In the genomic region with DNA sequence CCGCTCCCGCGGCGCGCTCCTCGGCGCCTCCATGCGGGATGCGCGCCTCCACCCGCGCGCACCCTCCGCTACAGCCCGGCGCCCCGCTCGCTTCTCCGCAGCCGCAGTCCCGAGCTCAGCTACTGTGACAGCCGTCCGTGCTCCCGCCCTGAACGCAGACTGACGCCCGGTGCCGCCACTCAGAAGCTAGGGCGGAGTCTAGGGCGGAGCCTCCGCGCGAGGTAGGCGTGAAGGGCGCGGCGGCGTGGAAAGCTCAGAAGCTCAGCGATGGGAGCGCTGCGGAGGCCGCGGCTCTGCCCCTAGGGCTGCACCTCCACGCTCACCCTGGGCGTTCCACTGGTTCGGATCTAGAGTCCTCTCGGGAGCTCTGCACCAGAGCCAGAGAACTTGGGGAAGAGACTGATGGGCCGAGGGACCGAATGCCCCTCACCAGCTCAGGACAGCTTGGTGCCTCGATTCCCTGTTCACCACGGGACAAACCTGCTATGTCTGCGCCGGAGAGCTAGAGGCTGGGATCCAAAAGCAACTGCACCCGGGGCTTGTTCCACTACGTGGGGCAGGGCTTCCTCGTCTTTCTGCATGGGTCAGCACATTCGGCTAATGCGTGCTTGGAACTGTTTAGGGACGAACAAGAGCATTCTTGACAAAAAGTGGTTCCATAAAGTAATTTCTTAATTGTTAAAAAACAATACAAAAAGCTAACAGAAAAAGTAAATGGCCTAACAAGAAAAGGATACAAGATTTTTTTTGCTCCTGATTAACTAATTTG, we compare ENCODE assay signal across 8 mouse cellular contexts. TPM values are rescaled to one million over a fixed set of nuclear protein-coding genes. Genes with fewer than 3 reads are reported as not detected.
DNase-seq lines count a peak whose midpoint lies in the region; ATAC-seq and TF ChIP-seq lines count a peak whose summit lies in the region.

A gene (minus strand): TSS at position 161 of the 769 bp plus-strand sequence.

- TF ChIP-seq CTCF in heart, postnatal 0 days (IDR thresholded peaks at IDR 0.05; ENCODE audit: low read depth): no peak
- no peak; the same call in 1 of the 2 replicates for TF ChIP-seq CTCF in liver, embryonic 14.5 days (IDR thresholded peaks at IDR 0.05; ENCODE audit: low read depth)

- peak within 1 kb of the TSS; percentile 71 for H3K9ac ChIP-seq in forebrain, embryonic 12.5 days
- peak within 1 kb of the TSS; percentile 55 for H3K9ac ChIP-seq in heart, postnatal 0 days (replicated peaks; ENCODE audit: low read depth, low read length)
- H3K9ac ChIP-seq in liver, embryonic 14.5 days (replicated peaks): peak within 1 kb of the TSS; percentile 9; the same call in 1 of the 2 replicates
- H3K9ac ChIP-seq in stomach, embryonic 15.5 days: peak within 1 kb of the TSS; percentile 44

- 0 out of 2 replicates have a peak within 1 kb of the TSS, but pooled peaks have one; percentile 25 for H3K27ac ChIP-seq in forebrain, embryonic 12.5 days
- H3K27ac ChIP-seq in heart, postnatal 0 days (ENCODE audit: low read depth): no peak within 1 kb of the TSS
- H3K27ac ChIP-seq in liver, embryonic 14.5 days: no peak within 1 kb of the TSS
- H3K27ac ChIP-seq in stomach, embryonic 15.5 days: peak within 1 kb of the TSS; percentile 69; the same call in 1 of the 2 replicates

- H3K27me3 ChIP-seq in forebrain, embryonic 12.5 days: peaks cover 17% of the 10 kb centered on the region
- 0 out of 2 replicates have a peak, but pooled peaks cover 4% of the 10 kb centered on the region for H3K27me3 ChIP-seq in heart, postnatal 0 days (ENCODE audit: control insufficient read depth, insufficient read depth, low read length)
- H3K27me3 ChIP-seq in liver, embryonic 14.5 days (ENCODE audit: control insufficient read depth, insufficient read depth, low read length): peaks cover 4% of the 10 kb centered on the region; the same call in 1 of the 2 replicates
- 0 out of 2 replicates have a peak, but pooled peaks cover 2% of the 10 kb centered on the region for H3K27me3 ChIP-seq in stomach, embryonic 15.5 days (replicated peaks)

- peaks cover 13% of the 10 kb centered on the region for H3K4me1 ChIP-seq in forebrain, embryonic 12.5 days
- peaks cover 4% of the 10 kb centered on the region for H3K4me1 ChIP-seq in heart, postnatal 0 days (ENCODE audit: control insufficient read depth, insufficient read depth)
- H3K4me1 ChIP-seq in liver, embryonic 14.5 days (replicated peaks; ENCODE audit: control insufficient read depth in 2 of 2, insufficient read depth in 2 of 2, low read length in 1 of 2): peaks cover 0 to 10% of the 10 kb centered on the region in 2 experiments; a peak in 2 of 4 replicates
- H3K4me1 ChIP-seq in stomach, embryonic 15.5 days: 0 out of 2 replicates have a peak, but pooled peaks cover 7% of the 10 kb centered on the region

- H3K4me2 ChIP-seq in forebrain, embryonic 12.5 days: peak within 1 kb of the TSS; percentile 85
- H3K4me2 ChIP-seq in heart, postnatal 0 days (ENCODE audit: low read depth, low read length): peak within 1 kb of the TSS; percentile 99
- peak within 1 kb of the TSS; percentile 71 for H3K4me2 ChIP-seq in liver, embryonic 14.5 days (ENCODE audit: low read depth)
- peak within 1 kb of the TSS; percentile 96 for H3K4me2 ChIP-seq in stomach, embryonic 15.5 days

- peak within 1 kb of the TSS; percentile 69 for H3K4me3 ChIP-seq in forebrain, embryonic 12.5 days (replicated peaks)
- H3K4me3 ChIP-seq in heart, postnatal 0 days (ENCODE audit: low read depth, low read length): peak within 1 kb of the TSS; percentile 73
- H3K4me3 ChIP-seq in liver, embryonic 14.5 days (ENCODE audit: insufficient read depth in 1 of 2, low read depth in 2 of 2, low read length in 2 of 2): peak within 1 kb of the TSS; percentile 52 to 60
- peak within 1 kb of the TSS; percentile 73 for H3K4me3 ChIP-seq in stomach, embryonic 15.5 days (replicated peaks)

- no peaks in the 10 kb centered on the region for H3K36me3 ChIP-seq in forebrain, embryonic 12.5 days (replicated peaks)
- H3K36me3 ChIP-seq in heart, postnatal 0 days (replicated peaks; ENCODE audit: control insufficient read depth, insufficient read depth, low read length): no peaks in the 10 kb centered on the region
- no peaks in the 10 kb centered on the region for H3K36me3 ChIP-seq in liver, embryonic 14.5 days (replicated peaks; ENCODE audit: control insufficient read depth, insufficient read depth, low read depth)
- H3K36me3 ChIP-seq in stomach, embryonic 15.5 days: no peaks in the 10 kb centered on the region

- DNase-seq in CD8-positive naive resting alpha-beta T cell, adult 2 months (ENCODE audit: low read depth in 2 of 2, low spot score in 2 of 2): peak; percentile 95 to 96
- peak; percentile 75 for DNase-seq in c-Kit-positive CD71-positive TER-119-positive erythroid progenitor cells, embryonic 14.5 days (ENCODE audit: low spot score)
- peak; percentile 88 for DNase-seq in heart, postnatal 0 days (ENCODE audit: low spot score)
- peak; percentile 92 to 95 for DNase-seq in kidney, postnatal 36 days
- DNase-seq in liver, embryonic 14.5 days (ENCODE audit: low read depth in 3 of 3, low spot score in 3 of 3): peak; percentile 62 to 74 (median 69)
- peak; percentile 90 for DNase-seq in neural tube, embryonic 10.5 days (ENCODE audit: extremely low spot score, low spot score)

- no peak for TF ChIP-seq EP300 in heart, postnatal 0 days (IDR thresholded peaks at IDR 0.05; ENCODE audit: low read depth)
- no peak for TF ChIP-seq EP300 in liver, embryonic 14.5 days (IDR thresholded peaks at IDR 0.05; ENCODE audit: low read depth)

- WGBS in forebrain, embryonic 12.5 days: 2% methylated on average over 59 of the region's 59 CpGs
- 2% methylated on average over 55 of the region's 59 CpGs for WGBS in heart, postnatal 0 days
- WGBS in liver, embryonic 14.5 days (ENCODE audit: insufficient replicate concordance): 2% methylated on average over 59 of the region's 59 CpGs
- WGBS in stomach, embryonic 15.5 days: 2% methylated on average over 59 of the region's 59 CpGs

- no peaks in the 10 kb centered on the region for H3K9me3 ChIP-seq in forebrain, embryonic 12.5 days
- H3K9me3 ChIP-seq in heart, postnatal 0 days (replicated peaks; ENCODE audit: control insufficient read depth, low read length): no peaks in the 10 kb centered on the region
- H3K9me3 ChIP-seq in liver, embryonic 14.5 days (ENCODE audit: control insufficient read depth, low read length): no peaks in the 10 kb centered on the region
- no peaks in the 10 kb centered on the region for H3K9me3 ChIP-seq in stomach, embryonic 15.5 days

- ATAC-seq in forebrain, embryonic 12.5 days (ENCODE audit: low FRiP score): peak; percentile 100
- ATAC-seq in heart, postnatal 0 days (ENCODE audit: insufficient read depth, low read depth): peak; percentile 99
- ATAC-seq in liver, embryonic 14.5 days (ENCODE audit: insufficient read depth): peak; percentile 93
- peak; percentile 99 for ATAC-seq in stomach, embryonic 15.5 days (ENCODE audit: insufficient read depth, low FRiP score, low read depth)

RNA-seq across cellular contexts. Expression of the gene that starts here (rescaled TPM):
- 5.8 and 6.5 TPM in 2 replicates for polyA plus RNA-seq in forebrain, embryonic 12.5 days (2016; fragmentation: Nextera tagmentation; extraction: Ambion mirVana)
- total RNA-seq in heart, postnatal 0 days (2014; rRNA removed; ENCODE audit: low replicate concordance): 0.39 and 15.3 TPM in 2 replicates
- polyA plus RNA-seq in heart, postnatal 0 days (2015; fragmentation: Nextera tagmentation; extraction: Ambion mirVana): 2.3 and 3.2 TPM in 2 replicates
- polyA plus RNA-seq in liver, embryonic 14.5 days (2012; rRNA removed): 2.4 and 3.3 TPM in 2 replicates
- polyA plus RNA-seq in liver, embryonic 14.5 days (2014; fragmentation: Nextera tagmentation; extraction: Ambion mirVana): 6.8 and 8.7 TPM in 2 replicates
- 17.1 and 18.1 TPM in 2 replicates for polyA plus RNA-seq in stomach, embryonic 15.5 days (2015; fragmentation: Nextera tagmentation; extraction: Ambion mirVana)

Comparison
In these comparisons a context has a peak if more than half of its experiments do, and no peak if none do; other contexts are left out.
1. H3K27ac ChIP-seq: peak in forebrain, embryonic 12.5 days (single experiment) and stomach, embryonic 15.5 days (single experiment); none in heart, postnatal 0 days (single experiment) and liver, embryonic 14.5 days (single experiment).
2. H3K9ac ChIP-seq: peak in every context shown above with its lines; median percentile 71 in forebrain, embryonic 12.5 days; 55 in heart, postnatal 0 days; 44 in stomach, embryonic 15.5 days; 9 in liver, embryonic 14.5 days.
3. Peak in every context shown above with its lines, with median percentiles within 50 percentile points of each other: DNase-seq, ATAC-seq, H3K4me2 ChIP-seq and H3K4me3 ChIP-seq.